Mouse (Mus musculus) adrenal gland, adult 10 weeks (tissue): ENCODE data around the gene Mettl21c. TPM values are rescaled to one million over a fixed set of nuclear protein-coding genes. Genes with fewer than 3 reads are reported as not detected.

Source experiments
- polyA plus RNA-seq: library from polyadenylated mRNA; stranded (reverse); fragments of 350-450 nt; fragmentation: Illumina TruSeq; extraction: RNeasy Lipid Tissue Mini Kit (QIAGEN cat#74804); gene quantifications from one replicate; pipeline ENCODE4 v1.2.3, GENCODE M21; 2014; ENCODE audit warnings: low read depth, low replicate concordance

The Mettl21c gene
- not detected for polyA plus RNA-seq

GRCm38 (mm10) chr1:44019934-44020333 is at the start of gene Mettl21c:
Gene Mettl21c, minus strand, starts transcription at chr1:44020034.

DNA sequence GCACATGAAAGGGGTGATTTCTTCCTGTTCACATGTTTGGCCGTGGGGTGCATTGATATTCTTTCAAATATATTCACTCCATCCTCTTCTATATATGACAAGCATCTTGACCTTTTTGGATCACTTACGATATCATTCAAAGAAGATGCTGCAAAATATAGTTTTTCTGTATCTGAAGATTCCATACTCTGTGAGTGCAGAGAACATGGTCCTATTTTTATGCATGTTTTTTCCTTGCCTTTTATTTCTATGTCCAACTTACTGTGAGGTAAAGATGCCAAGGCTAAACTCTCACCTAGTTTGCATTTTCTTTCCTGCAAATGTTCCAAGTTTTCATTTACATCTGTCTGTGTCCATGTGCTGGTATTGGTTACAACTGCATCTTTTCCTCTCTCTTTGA is 42.0 kb upstream of the Mettl21c start, which contains the start of gene Gm8251:
Gene Gm8251 (minus strand): TSS at position 101 of the 400 bp plus-strand sequence.

Other genes starting within 250 kb of the Mettl21c start
- gene Uxs1, start 192.2 kb downstream of the Mettl21c start, polyA plus RNA-seq: 202 TPM
- 124 TPM for gene Tpp2, start 86.4 kb downstream of the Mettl21c start, polyA plus RNA-seq
- gene Gm8251, start 41.9 kb upstream of the Mettl21c start, polyA plus RNA-seq: 0.35 TPM
- 49.4 TPM for gene Tex30, start 82.4 kb upstream of the Mettl21c start, polyA plus RNA-seq
- gene Kdelc1, start 98.8 kb upstream of the Mettl21c start, polyA plus RNA-seq: 21.3 TPM
- gene Bivm, start 98.9 kb upstream of the Mettl21c start, polyA plus RNA-seq: 53.8 TPM
- 33.6 TPM for gene Ercc5, start 127.7 kb upstream of the Mettl21c start, polyA plus RNA-seq
- gene Mettl21e, start 198.9 kb upstream of the Mettl21c start, polyA plus RNA-seq: not detected